Mouse (Mus musculus) midbrain, embryonic 12.5 days (tissue): ENCODE measurements at regions not wholly inside any gene's neighbourhood (a gene's known extent, or its start where the extent isn't known, plus 50 kb on each side); places are given as distances from the start of the nearest gene placed in this dataset.
A peak's percentile ranks its signal among the peaks of the same experiment; 100 is the strongest.

Experiments
- ATAC-seq: fragments of 200-750 bp; cut with Nextera tagmentation; 2 replicates; pipeline ENCODE4 v1.8.0; 2017; ENCODE audit warnings: low read depth, moderate TSS enrichment, moderate library complexity; ENCODE audit not compliant: low FRiP score
- H3K27ac ChIP-seq: fragments of 300-500 bp; sonication (generic); replicated peaks from 2 replicates; pipeline ENCODE4 v1.5.1; 2016; ENCODE audit warnings: mild to moderate bottlenecking
- H3K27me3 ChIP-seq: fragments of 300-500 bp; sonication (generic); 2 replicates; pipeline ENCODE4 v1.6.1; 2016; ENCODE audit warnings: mild to moderate bottlenecking
- H3K36me3 ChIP-seq: fragments of 300-500 bp; sonication (generic); 2 replicates; pipeline ENCODE4 v1.6.1; 2016
- H3K4me1 ChIP-seq: fragments of 300-500 bp; sonication (generic); 2 replicates; pipeline ENCODE4 v1.6.1; 2016
- H3K4me2 ChIP-seq: fragments of 300-500 bp; sonication (generic); replicated peaks from 2 replicates; pipeline ENCODE4 v1.6.1; 2016; ENCODE audit warnings: mild to moderate bottlenecking, moderate library complexity
- H3K4me3 ChIP-seq: fragments of 300-500 bp; sonication (generic); 2 replicates; pipeline ENCODE4 v1.5.1; 2016; ENCODE audit warnings: mild to moderate bottlenecking
- H3K9ac ChIP-seq: fragments of 300-500 bp; sonication (generic); replicated peaks from 2 replicates; pipeline ENCODE4 v1.6.1; 2016; ENCODE audit warnings: mild to moderate bottlenecking, moderate library complexity
- H3K9me3 ChIP-seq: fragments of 300-500 bp; sonication (generic); 2 replicates; pipeline ENCODE4 v1.6.1; 2016; ENCODE audit warnings: mild to moderate bottlenecking
- WGBS: fragments of 180-500 bp; shearing (Covaris S2); methylation state at CpG from one replicate; pipeline ENCODE4 v1.1.7; 2016; 5-methylcytosine and 5-hydroxymethylcytosine counted together

DNA sequence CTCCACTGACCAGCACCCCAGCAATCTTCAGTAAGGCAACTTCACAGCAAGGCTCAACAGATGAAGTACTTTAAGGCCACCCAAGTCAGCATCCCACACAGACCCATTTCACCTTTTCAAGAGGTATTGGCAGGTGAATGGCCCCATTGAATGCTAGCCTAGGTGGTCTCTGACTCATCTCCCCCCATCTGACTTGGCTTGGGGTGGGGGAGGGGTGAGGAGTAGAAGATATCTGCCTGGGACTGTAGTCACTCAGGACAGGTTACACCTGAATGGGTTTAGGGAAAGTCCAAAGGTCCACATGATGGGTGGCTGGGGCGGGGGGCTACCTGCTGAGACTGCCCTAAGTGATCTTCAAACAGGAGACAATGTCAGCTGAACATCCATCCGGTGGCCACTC, 104.0 kb upstream of the Tle3 start:
- Histone ChIP-seq H3K36me3 (no peaks in the 10 kb centered on the region), H3K9me3 (0 out of 2 replicates have a peak, but pooled peaks cover 12% of the 10 kb centered on the region), H3K4me2 (no peak overlapping the region), H3K27me3 (peaks cover 12% of the 10 kb centered on the region), H3K27ac (no peak overlapping the region), H3K9ac (no peak overlapping the region), H3K4me1 (peaks cover 10% of the 10 kb centered on the region), H3K4me3 (no peak overlapping the region)
- ATAC-seq, result no peak
- 60% methylated on average over 2 of the region's 2 CpGs for WGBS

- no peak overlapping the region for H3K27ac ChIP-seq
- H3K27me3 ChIP-seq, result peaks cover 8% of the 10 kb centered on the region; the same call in 1 of the 2 replicates
- ATAC-seq, result no peak
- WGBS, result 78% methylated on average over 2 of the region's 2 CpGs
- 0 out of 2 replicates have a peak, but pooled peaks cover 12% of the 10 kb centered on the region for H3K9me3 ChIP-seq
- H3K4me3 ChIP-seq, result no peak overlapping the region
- no peak overlapping the region for H3K9ac ChIP-seq
- no peak overlapping the region for H3K4me2 ChIP-seq
- H3K4me1 ChIP-seq, result peaks cover 10% of the 10 kb centered on the region
- no peaks in the 10 kb centered on the region for H3K36me3 ChIP-seq
Measured at GRCm38 (mm10) chr9:61268681-61269080, 103.5 kb upstream of the Tle3 start.

GRCm38 (mm10) chr9:61269151-61269870, 102.9 kb upstream of the Tle3 start:
- 85% methylated on average over 5 of the region's 5 CpGs for WGBS
- no peak overlapping the region for H3K9ac ChIP-seq
- H3K27ac ChIP-seq, result no peak overlapping the region
- H3K27me3 ChIP-seq, result peaks cover 8% of the 10 kb centered on the region; the same call in 1 of the 2 replicates
- peaks cover 10% of the 10 kb centered on the region for H3K4me1 ChIP-seq
- no peak for ATAC-seq
- H3K4me2 ChIP-seq, result no peak overlapping the region
- no peak overlapping the region for H3K4me3 ChIP-seq
- H3K36me3 ChIP-seq, result no peaks in the 10 kb centered on the region
- H3K9me3 ChIP-seq, result 0 out of 2 replicates have a peak, but pooled peaks cover 12% of the 10 kb centered on the region

GRCm38 (mm10) chr9:61271243-61271642, 100.9 kb upstream of the Tle3 start:
- Histone ChIP-seq H3K4me2 (no peak overlapping the region), H3K4me1 (peaks cover 10% of the 10 kb centered on the region), H3K9me3 (no peaks in the 10 kb centered on the region), H3K4me3 (no peak overlapping the region), H3K27ac (no peak overlapping the region), H3K9ac (no peak overlapping the region), H3K36me3 (no peaks in the 10 kb centered on the region), H3K27me3 (peaks cover 8% of the 10 kb centered on the region; the same call in 1 of the 2 replicates)
- 92% methylated on average over 1 of the region's 1 CpGs for WGBS
- ATAC-seq, result no peak

- H3K27ac ChIP-seq, result no peak overlapping the region
- peaks cover 4% of the 10 kb centered on the region; the same call in 1 of the 2 replicates for H3K27me3 ChIP-seq
- no peaks in the 10 kb centered on the region for H3K36me3 ChIP-seq
- no peaks in the 10 kb centered on the region for H3K9me3 ChIP-seq
- no peak for ATAC-seq
- no peak overlapping the region for H3K9ac ChIP-seq
- peaks cover 10% of the 10 kb centered on the region for H3K4me1 ChIP-seq
- H3K4me2 ChIP-seq, result no peak overlapping the region
- WGBS, result 66% methylated on average over 5 of the region's 5 CpGs
- no peak overlapping the region for H3K4me3 ChIP-seq
Measured at GRCm38 (mm10) chr9:61271769-61272352, 100.3 kb upstream of the Tle3 start.

DNA sequence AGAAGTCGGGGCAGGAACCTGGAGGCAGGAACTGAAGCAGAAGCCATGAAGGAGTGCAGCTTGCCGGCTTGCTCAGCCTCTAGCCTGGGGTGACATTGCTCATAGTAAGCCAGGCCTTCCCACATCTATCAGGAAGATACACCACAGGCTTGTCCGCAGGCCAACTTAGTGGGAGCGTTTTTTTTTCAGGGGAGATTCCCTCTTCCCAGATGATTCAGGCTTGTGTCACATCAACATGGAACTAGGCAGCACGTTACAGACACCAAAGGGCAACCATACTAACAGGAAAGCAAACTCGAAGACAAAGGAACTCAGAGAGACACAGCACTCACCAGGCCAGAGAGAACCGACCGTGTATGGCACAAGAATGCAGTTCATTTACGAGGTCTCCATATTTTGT, 98.1 kb upstream of the Tle3 start:
- Histone ChIP-seq H3K27me3 (peaks cover 3% of the 10 kb centered on the region; the same call in 1 of the 2 replicates), H3K4me1 (peaks cover 21% of the 10 kb centered on the region), H3K27ac (no peak overlapping the region), H3K4me3 (no peak overlapping the region), H3K9ac (no peak overlapping the region), H3K9me3 (no peaks in the 10 kb centered on the region), H3K4me2 (no peak overlapping the region), H3K36me3 (no peaks in the 10 kb centered on the region)
- ATAC-seq, result no peak
- WGBS, result 87% methylated on average over 9 of the region's 9 CpGs

- peak; percentile 75 for ATAC-seq
- 8% methylated on average over 21 of the region's 21 CpGs for WGBS
- Histone ChIP-seq H3K9me3 (no peaks in the 10 kb centered on the region), H3K36me3 (no peaks in the 10 kb centered on the region), H3K9ac (no peak overlapping the region), H3K27me3 (peaks cover 33% of the 10 kb centered on the region), H3K4me3 (no peak overlapping the region), H3K4me2 (peak overlapping the region; percentile 41), H3K27ac (peak overlapping the region; percentile 61), H3K4me1 (peaks cover 26% of the 10 kb centered on the region)
Measured at GRCm38 (mm10) chr9:61277369-61278215, 94.6 kb upstream of the Tle3 start.

- Histone ChIP-seq H3K4me2 (peak overlapping the region; percentile 41), H3K9ac (no peak overlapping the region), H3K36me3 (no peaks in the 10 kb centered on the region), H3K4me3 (no peak overlapping the region), H3K27ac (peak overlapping the region; percentile 77), H3K9me3 (no peaks in the 10 kb centered on the region), H3K4me1 (peaks cover 26% of the 10 kb centered on the region), H3K27me3 (peaks cover 32% of the 10 kb centered on the region)
- ATAC-seq, result peak; percentile 31
- WGBS, result 9% methylated on average over 12 of the region's 12 CpGs
Measured at GRCm38 (mm10) chr9:61278216-61278758, 93.9 kb upstream of the Tle3 start.

DNA sequence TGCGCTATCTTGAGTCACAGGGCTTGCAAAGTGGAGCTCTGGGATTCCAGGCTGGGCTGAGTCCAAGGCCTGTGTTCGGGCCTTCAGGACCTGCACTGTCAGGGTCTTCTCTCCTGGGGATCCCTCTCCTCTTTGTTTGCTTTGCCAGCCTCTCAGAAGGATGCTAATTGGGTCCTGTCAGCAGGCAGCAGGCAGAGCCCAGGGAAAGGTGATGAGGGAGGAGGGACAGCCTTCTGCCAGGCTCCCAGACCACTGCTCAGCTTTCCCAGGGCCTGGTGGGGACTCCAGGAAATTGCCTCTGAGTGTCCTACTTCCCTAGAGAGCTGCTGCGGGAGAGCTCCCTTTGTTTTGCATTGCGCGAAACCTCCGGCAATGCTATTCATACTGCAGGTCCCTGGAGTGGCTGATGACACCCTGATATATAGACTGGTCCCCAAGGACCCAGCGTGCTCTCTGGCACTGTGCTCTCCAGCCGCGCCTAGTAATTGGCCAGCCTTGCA, 93.1 kb upstream of the Tle3 start:
- WGBS, result 19% methylated on average over 9 of the region's 9 CpGs
- Histone ChIP-seq H3K36me3 (no peaks in the 10 kb centered on the region), H3K9me3 (no peaks in the 10 kb centered on the region), H3K4me2 (peak overlapping the region; percentile 21; the same call in 1 of the 2 replicates), H3K27ac (peak overlapping the region; percentile 77), H3K27me3 (peaks cover 40% of the 10 kb centered on the region), H3K4me3 (no peak overlapping the region), H3K9ac (0 out of 2 replicates have a peak overlapping the region, but pooled peaks have one; percentile 11), H3K4me1 (peaks cover 26% of the 10 kb centered on the region)
- ATAC-seq, result no peak

- Histone ChIP-seq H3K27me3 (peaks cover 50% of the 10 kb centered on the region), H3K9ac (no peak overlapping the region), H3K27ac (no peak overlapping the region), H3K4me1 (peaks cover 26% of the 10 kb centered on the region), H3K36me3 (no peaks in the 10 kb centered on the region), H3K4me2 (no peak overlapping the region), H3K4me3 (no peak overlapping the region), H3K9me3 (no peaks in the 10 kb centered on the region)
- WGBS, result 70% methylated on average over 12 of the region's 12 CpGs
- no peak for ATAC-seq
Measured at GRCm38 (mm10) chr9:61280856-61281582, 91.1 kb upstream of the Tle3 start.

- H3K27ac ChIP-seq, result no peak overlapping the region
- H3K4me3 ChIP-seq, result no peak overlapping the region
- H3K4me1 ChIP-seq, result peaks cover 16% of the 10 kb centered on the region
- peaks cover 10% of the 10 kb centered on the region; the same call in 1 of the 2 replicates for H3K9me3 ChIP-seq
- H3K27me3 ChIP-seq, result peaks cover 50% of the 10 kb centered on the region
- H3K4me2 ChIP-seq, result no peak overlapping the region
- no peak overlapping the region for H3K9ac ChIP-seq
- 91% methylated on average over 5 of the region's 5 CpGs for WGBS
- no peaks in the 10 kb centered on the region for H3K36me3 ChIP-seq
- no peak for ATAC-seq
Measured at GRCm38 (mm10) chr9:61283311-61283710, 88.9 kb upstream of the Tle3 start.
